Mouse (Mus musculus) kidney, adult 11 months (tissue): ENCODE measurements around the gene Zfand3.

Source experiments
- DNase-seq: peaks from one replicate; pipeline ENCODE4 v3.0.0; 2022

Gene Zfand3

DNA sequence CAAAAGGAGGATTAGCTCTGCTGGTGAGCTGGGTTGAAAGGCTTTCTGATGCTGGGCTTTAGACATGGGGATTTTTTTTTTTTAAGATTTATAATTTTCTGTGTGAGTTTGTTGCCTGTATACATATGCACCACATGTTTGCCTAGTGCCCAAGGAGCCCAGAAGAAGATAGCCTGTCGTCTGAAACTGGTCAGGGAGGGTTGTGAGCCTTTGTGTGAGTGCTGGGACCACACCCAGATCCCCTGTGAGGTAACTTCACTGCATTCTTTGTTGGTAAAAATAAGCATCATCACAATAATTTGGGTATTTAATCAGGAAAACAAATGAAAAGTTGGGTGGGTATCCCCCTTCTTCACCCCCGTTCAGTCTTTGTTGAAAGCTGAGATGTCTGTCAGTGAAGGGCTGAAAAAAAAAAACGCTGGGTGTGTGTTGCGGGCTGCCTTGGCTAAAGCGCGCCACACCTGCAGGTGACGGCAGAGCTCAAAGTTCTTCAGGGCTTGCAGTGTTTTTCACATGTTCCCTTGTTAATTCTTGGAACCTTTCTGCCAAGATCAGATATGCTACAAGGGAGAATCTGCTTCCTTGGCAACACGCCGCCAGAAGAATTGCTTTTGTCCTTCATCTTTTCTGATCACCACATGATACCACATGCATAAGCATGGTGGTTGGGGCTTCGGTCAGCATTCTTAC lies 154.0 kb downstream of the Zfand3 start:
- no peak for DNase-seq

- no peak for DNase-seq
These were observed 154.8 kb downstream of the Zfand3 start for GRCm38 (mm10) chr17:30159341-30159740.

DNA sequence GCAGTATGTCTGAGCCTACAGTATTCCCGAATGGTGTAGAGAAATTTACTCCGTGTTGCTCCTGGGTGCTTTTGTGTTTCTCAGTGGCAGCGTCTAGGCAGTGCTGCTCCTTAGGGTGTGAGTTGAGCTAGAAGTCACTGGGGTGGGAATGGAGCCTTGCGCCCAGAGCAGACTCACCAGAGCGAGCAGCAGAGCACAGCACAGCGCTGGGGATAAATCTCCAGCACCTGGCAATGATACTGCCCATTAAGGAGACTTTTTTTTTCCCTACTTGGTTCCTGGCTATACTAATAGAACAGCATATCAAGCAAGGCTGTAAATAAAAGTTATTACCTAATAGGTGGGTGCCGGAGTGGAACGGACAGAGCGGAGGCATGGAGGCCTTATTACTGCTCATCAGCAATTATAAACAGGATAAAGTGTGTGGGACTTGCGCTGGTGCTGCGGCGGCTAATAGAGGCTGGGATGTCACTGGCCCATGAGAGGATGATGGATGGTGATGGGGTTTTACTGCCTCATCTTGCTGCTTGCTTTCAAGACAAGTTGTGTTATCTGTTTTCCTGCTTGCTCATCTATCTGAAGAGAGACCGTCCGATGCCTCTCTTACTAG lies 156.4 kb downstream of the Zfand3 start:
- DNase-seq: no peak

GRCm38 (mm10) chr17:30162983-30163382 lies 158.4 kb downstream of the Zfand3 start:
- DNase-seq: no peak

DNA sequence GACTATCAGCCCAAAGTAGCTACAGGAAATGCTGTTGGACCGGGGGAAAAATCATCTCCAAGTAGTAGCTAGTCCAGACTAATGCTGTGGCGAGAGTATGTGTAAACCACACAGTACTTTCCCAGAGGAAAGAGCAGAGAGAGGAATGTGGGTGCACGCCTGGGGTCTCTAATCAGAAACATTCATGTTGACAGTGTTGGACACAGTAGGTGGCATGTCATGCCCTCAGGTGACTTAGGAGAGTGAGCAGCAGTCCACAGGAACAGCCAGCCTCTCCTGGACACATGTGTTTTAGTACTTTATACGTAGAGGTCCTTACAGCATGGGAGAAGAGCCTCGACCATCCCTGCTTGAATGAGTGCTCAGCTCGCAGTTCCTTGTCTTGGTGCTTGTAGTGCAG lies 159.3 kb downstream of the Zfand3 start:
- DNase-seq: no peak

GRCm38 (mm10) chr17:30164818-30165217 lies 160.3 kb downstream of the Zfand3 start:
- DNase-seq: no peak

GRCm38 (mm10) chr17:30177435-30177834 lies 172.9 kb downstream of the Zfand3 start:
- peak; percentile 76 for DNase-seq

DNA sequence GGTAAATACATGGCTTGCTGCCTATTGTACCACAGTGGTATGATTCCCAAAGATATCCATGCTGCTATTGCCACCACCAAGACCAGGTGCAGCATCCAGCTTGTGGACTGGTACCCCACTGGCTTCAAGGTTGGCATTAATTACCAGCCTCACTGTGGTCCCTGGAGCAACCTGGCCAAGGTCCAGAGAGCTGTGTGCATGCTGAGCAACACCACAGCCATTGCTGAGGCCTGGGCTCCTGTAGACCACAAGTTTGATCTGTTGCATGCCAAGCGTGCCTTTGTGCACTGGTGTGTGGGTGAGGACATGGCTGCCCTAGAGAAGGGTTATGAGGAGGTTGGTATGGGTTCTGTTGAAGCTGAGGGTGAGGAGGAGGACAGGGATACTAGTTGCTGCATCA lies 173.9 kb downstream of the Zfand3 start:
- peak; percentile 80 for DNase-seq

DNA sequence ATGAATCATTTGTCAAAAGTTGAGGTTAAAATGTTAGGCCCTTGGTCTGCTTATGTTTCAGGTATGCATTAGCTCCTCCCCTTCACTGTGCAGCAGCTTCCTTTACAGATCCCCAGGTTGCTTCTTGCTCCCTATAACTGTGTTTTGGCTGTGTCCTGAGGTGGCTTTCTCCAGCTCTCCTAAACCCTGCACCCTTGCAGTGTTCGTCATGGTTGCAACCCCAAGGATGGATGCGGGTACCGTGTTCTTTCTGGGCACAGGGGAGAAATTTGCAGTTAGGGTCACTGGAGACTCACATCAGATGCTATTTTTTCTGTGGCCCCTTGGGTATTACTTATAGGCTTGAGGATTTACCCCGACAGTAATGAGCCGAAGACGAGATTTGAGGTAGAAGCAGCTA lies 175.7 kb downstream of the Zfand3 start:
- no peak for DNase-seq

DNA sequence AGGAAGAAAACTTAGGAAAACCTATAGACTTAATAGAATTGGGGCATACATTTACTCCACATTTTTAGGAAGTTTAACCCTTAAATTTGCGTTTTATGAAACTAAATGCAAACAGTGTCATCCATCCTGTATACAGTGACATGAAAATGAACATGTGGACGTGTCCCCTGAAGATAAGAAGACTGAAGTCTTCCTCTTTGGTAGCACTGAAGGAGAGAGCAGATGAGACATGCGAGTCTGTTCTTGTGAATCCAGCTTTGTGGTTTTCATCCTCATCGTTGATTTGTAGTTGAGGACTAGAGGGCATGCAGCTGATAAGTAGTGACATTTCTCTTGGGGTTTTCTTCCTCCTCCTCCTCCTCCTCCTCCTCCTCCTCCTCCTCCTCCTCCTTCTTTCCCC lies 177.0 kb downstream of the Zfand3 start:
- no peak for DNase-seq

DNA sequence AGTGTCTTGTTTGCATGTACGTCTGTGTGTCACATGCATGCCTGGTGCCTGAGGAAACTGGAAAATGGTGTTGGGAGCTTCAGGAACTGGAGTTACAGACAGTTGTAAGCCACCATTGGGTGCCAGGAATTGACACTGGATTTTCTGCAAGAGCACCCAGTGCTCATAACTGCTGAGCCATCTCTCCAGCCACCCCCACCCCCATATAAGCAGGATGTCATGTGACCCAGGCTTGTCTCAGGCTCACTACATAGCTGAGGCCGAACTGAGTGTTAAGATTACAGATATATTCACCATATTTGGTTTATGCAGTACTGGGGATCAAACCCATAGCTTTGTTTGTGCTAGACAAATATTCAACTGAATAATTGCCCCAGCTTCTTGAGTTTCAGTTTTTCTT lies 177.5 kb downstream of the Zfand3 start:
- no peak for DNase-seq

DNA sequence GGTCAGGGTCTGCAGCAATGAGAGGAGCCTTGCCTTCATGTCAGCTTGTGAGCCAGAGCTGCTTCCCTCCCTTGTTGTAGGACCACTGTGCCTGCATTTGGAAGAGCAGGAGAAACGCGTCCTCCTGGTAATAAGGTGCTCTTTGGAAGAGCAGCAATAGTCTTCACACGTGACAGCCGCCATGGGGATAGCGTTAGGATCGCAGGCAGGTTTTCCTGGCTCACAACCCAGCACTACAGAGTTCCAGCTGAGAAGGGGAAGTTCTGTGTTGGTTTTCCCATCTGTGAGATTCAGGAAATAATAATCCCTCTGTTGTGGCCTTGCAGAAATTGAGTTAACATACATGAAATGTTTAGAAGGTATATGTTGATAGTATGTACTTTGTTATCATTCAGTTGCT lies 179.0 kb downstream of the Zfand3 start:
- no peak for DNase-seq

GRCm38 (mm10) chr17:30187154-30187553 lies 182.6 kb downstream of the Zfand3 start:
- DNase-seq: no peak

DNA sequence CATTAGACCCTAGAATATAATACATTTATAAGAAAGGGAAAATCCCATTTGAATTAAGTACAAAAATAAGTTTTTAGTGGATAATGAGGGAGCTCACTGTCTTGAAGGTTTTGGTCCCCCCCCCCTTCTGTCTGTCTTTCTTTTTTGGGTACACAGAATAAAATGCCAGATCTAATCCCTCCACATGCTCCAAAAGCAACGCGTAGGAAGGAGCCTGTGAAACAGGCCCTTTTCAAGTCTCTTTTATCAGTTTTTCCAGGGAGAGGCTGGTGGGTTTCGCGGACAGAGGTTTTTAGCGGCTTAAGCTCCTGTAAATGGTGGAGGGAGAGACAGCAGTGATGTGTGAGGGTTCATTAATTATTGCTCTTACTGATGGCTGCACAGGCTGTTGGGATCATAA lies 183.0 kb downstream of the Zfand3 start:
- no peak for DNase-seq

GRCm38 (mm10) chr17:30188031-30188981 lies 183.8 kb downstream of the Zfand3 start:
- DNase-seq: no peak

- DNase-seq: no peak
These were observed 186.6 kb downstream of the Zfand3 start for GRCm38 (mm10) chr17:30191097-30191640.

- DNase-seq: no peak
These were observed 188.0 kb downstream of the Zfand3 start for GRCm38 (mm10) chr17:30192416-30193005.

DNA sequence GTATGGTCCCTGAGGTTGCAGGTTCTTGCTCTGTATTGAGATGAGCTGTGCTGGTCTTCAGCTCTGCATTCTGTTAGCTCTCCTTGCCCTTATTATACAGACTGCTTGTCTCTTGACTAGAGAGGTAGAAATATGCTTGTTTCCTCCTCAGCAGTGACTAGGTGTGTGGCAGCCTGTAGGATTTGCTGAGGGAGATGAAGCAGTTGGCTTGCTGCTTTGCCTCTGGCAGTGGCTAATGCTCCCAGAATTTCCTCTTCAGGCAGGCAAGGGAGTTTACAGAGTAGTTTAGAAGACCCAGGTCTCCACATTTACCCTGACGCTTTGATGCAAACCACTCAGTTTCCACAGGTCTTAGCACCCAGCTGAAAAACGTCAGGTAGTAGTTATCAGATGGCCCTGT lies 189.1 kb downstream of the Zfand3 start:
- DNase-seq: peak; percentile 1

DNA sequence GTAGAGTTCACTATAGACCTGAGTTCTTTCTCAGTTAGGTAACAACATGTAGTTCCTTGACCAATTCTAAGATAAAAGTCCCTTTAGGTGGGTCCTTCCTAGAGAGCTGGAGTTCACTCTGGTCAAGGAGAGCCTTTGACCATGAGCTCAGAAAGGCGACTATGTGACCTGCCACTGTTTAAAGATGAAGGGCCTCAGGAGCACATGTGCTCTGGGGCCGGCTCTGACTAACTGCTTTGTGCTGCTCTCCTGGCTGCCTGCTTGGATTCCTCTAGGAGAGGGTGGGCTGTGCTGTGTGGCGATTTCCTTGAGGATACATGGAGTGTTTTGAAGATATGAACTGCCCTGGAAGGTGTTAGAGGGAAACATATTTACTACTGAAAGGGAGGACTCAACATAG lies 189.6 kb downstream of the Zfand3 start:
- DNase-seq: peak; percentile 1

- DNase-seq: peak; percentile 59
These were observed 190.3 kb downstream of the Zfand3 start for GRCm38 (mm10) chr17:30194629-30195445.

DNA sequence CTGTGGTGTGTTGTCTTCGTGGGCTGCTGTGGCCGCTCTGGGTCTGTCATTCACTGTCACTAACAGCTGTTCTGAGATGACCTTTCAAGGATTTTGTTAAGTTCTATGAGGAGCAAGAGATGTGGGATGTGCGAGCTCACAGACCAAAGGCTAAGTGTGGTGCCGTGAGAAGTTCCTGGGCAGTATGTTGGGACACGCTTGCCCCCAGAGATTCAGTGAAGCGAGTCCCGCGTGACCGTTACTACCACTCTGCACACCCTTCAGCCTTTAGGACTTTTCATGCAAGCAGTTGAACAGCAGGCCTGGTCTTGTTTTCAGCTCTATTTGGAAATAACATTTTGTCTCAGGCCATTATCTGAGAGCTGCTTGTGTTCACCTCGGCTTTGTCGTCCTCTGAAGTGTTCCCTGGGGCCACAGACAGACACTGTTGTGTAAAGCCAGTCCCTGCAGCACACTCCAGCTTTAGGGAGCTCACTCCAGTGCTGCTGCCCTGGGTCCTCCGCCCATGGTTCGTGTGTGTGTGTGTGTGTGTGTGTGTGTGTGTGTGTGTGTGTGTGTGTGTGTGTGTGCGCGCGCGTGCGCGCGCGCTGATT lies 191.2 kb downstream of the Zfand3 start:
- DNase-seq: peak; percentile 1
